Mouse (Mus musculus) left cerebral cortex, postnatal 4 days (tissue): Measurements from ENCODE around the gene Pepd. TPM values are rescaled to one million over a fixed set of nuclear protein-coding genes. Genes with fewer than 3 reads are reported as not detected.
A peak's percentile ranks its signal among the peaks of the same experiment; 100 is the strongest.
"Not testable (repeated sequence)": the region's sequence is repeated elsewhere in the genome, so short reads cannot be mapped to it uniquely, and the experiment has no call there.

ENCODE experiments used
- DNase-seq: peaks from one replicate; pipeline ENCODE4 v3.0.0-alpha.2; 2022
- intact Hi-C: fragments of 180-260 bp; cut with DNase I; formaldehyde crosslinking; loops from one replicate; pipeline ENCODE4 v1.15.1; 2025
- total RNA-seq, 2 experiments: library from RNA; stranded (reverse); gene quantifications; 2 replicates each; pipeline ENCODE4 v1.2.3; 2021

Gene Pepd
- total RNA-seq, 2 experiments from 2014 or later: 40.0 to 41.7 TPM

DNA sequence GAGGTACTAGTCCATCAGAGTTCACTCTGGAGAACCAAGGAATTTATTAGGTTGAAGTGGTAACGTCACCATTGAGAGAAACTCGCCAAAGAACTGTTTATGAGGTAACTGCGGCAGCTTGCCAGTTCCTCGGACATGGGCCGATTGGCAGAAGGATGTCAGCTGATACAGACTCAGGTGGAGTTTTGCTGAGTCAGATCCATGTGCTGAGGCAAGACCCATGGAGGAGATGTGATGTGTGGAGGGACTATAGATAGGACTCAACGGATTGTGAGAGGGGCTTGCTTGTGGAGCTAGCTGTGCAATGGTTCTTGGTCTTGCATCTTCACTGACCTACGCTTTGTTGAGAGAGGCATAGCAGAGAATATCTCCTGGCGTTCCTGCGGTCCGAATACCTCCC, 69.6 kb downstream of the Pepd start:
- DNase-seq: no peak

DNA sequence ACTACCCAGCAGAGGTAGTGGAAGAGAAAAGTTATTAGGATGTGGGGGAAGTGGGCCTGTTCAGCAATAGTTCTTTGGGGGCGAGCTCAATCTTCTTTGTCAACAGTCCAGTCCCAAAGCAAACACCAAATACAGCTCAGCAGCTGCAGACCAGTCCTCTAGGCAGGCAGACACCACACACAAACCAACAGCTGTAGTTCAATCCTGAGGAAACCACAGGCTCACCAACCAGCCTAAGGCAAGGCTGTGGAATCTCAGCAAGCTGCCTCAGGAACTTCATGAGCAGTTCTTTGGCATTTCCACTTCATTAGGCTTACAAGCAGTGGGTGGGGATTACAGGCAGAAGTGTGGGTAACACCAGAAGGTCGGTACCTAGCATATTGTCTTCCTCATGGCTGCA, 70.2 kb downstream of the Pepd start:
- DNase-seq, intact Hi-C loops: not testable (repeated sequence)

More for the DNA sequence above, 69.6 kb downstream of the Pepd start:
- intact Hi-C loops: no loop called here

DNA sequence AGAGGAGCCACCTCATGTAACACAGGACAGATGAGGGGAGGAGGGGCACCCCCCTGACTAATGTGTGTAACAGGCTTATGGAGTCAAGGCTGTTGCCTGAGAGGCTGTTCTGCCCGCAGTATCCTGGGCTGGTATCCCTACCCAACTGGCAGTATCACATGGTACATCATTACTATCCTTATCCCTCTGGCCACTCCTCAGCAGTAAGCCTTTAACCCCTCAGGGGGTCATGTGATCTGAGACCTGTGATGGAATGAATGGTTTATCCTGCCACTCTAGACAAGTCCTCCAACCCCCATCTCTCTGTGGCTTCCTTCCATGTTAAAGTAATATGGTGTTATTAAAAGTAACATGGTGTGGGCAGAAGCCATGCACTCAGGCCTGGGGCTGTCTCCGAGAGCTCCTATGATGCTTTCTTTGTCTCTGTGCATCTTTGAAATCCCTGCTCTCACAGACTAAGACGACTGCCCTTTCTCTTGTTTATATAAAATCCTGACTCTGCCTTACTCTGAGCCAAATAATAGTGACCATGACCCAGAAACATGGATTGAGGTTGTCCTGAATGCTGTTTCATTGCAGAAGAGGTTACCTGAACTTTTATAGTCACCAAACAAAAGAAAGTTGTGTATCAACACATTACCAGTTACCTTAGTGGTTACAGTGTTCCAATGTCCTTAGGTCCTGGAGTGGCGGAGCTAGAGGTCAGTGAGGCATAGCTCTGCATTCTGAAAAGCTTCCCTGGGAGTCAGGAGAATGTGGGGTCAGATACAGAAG, 71.7 kb downstream of the Pepd start:
- intact Hi-C loops: no loop called here
- no peak for DNase-seq

DNA sequence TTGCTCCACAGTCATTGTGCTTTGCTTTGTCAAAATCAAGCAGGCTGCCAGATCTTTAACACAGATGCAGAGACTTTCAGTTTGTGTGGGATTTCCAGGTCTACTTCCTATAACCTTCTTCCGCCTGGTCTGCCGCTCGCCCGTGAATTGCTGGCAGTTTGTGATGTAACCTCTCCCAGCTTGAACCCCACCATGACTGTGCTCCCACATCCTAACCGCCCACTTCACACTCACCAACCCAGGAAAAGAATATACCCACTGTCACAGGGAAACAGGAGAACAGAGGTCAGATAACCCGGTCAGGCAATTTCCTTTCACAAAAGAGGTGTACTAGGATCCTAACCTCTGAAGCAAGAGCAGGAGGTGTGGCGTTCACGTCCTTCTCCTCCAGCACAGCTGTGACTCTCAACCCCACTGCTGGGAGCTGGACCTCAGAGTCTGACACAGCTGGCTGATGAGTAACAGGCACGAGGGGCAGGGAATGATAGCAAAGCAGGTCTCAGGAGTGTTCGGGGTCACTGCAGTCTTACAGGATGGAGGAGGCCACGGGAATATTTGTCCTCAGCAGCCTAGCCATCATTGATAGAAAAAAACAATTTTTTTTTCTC, 72.5 kb downstream of the Pepd start:
- intact Hi-C loops: no loop called here

DNA sequence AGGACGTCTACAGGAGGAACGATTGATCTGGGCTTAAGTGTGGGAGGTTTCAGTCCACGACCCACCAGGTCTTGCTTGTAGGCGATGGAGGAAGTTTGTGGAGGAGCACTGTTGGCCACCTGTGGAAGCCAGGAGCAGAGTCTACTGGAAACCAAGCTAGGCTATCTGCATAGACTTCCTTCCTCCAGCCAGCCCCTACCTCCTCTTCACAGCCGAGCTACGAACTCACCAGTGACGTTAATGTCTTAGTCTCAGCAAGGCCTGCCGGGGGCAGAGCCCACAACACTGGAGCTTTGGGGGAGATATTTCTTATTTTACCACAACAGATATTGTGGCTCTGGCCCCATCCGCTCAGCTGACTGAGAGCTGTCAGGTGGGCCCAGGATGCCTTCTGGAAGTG, 73.0 kb downstream of the Pepd start:
- DNase-seq: no peak
- intact Hi-C loops: no loop called here

More for the DNA sequence above, 72.5 kb downstream of the Pepd start:
- no peak for DNase-seq

- no peak for DNase-seq
- intact Hi-C loops: no loop called here
Measured at GRCm38 (mm10) chr7:34985646-34986045, 73.5 kb downstream of the Pepd start.

DNA sequence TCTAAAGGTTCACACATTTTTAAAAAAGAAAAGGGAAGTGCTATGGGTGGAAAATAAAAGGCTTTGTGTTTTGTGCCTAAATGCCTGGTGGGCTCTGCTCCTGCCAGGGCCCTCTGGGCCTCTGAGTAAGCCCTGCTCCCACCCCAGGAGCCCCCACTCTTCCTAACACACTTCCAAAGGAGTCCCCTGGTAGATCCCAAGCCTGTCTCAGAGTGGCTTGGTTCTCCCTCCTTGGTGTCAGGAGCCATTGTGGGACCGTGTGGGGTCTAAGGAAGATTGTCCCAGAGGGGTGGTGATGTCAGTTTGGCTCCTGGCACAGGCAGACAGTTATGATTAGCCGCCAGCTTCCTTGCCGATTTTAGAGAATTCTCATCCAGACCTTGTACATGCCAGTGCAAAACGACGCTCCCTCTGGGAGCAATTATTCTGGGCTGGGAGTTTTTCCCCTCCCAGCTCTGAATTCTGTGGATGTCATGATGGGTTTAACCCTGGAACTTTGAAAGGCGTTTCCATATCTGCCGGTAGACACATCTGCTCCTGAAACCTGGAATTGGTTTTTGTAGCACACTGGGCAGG, 74.5 kb downstream of the Pepd start:
- intact Hi-C loops: no loop called here
- DNase-seq: no peak

- intact Hi-C loops: no loop called here
- DNase-seq: no peak
Measured at GRCm38 (mm10) chr7:34987258-34987657, 75.1 kb downstream of the Pepd start.

- DNase-seq: peak; percentile 67
- intact Hi-C loops: no loop called here
Measured at GRCm38 (mm10) chr7:34988488-34988887, 76.3 kb downstream of the Pepd start.

DNA sequence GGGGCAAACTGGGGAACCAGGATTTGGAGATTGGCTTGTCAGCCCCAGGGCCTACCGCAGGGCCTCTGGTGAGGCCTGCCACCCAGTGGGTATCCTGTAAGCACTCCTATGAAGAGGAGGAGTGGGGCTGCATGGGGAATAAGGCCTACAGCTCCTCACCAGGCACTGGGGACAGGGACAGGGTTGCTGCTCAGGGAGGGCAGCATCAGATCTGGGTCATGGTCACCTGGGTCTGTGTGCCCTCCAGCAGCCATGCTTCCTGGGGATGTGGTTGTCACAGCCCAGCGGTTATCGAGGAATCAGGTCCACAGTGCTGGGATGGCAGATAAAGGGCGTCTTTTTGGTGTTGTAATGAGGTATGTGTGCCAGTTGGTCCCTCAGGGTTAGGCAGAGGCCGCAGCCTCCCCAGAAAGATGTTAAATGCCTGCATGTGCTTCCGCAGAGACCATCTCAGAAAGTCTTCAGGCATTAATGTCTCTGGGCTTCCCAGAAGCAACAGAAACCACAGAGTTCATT, 79.6 kb downstream of the Pepd start:
- DNase-seq: no peak
- intact Hi-C loops: no loop called here

- intact Hi-C loops: no loop called here
- DNase-seq: no peak
Measured at GRCm38 (mm10) chr7:34992766-34993165, 80.6 kb downstream of the Pepd start.

DNA sequence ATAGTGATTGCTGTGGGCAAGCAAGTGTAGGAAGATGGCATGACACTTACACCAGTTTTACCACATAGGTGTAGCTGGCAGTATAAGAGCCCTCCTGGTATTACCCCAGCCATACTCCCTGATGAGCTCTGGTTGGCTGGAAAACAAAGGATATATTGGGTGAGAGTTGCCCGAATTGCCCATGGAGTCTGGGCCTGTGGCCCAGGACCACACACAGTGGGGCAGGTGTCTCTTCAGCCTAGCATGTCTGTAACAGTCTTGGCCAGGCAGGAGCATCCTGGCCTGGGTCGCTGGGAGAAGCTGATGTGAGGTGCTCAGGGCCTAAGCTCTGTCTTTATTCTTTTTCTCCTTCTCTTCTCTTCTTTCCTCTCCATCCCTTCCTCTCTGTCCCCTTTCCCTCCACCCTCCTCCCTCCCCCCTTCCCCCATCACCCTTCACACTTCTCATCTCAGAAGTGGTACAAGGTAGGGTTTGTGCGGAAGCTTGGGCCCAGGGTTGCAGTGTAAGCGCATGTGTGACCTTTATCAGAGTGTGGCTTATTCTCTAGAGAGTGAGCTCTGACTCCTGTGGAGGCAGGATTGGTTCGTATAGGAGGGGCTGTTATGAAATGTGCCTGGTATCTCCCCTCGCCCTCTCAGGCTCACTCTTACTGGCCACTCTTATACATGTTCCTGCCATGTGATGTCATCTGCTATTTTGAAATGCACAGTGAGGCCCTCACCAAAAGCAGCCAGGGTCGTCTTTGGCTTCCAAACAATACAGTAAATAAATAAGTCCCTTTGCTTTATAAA, 83.9 kb downstream of the Pepd start:
- DNase-seq: peak; percentile 65
- intact Hi-C loops: no loop called here

- intact Hi-C loops: no loop called here
- peak; percentile 66 for DNase-seq
Measured at GRCm38 (mm10) chr7:35000839-35001238, 88.7 kb downstream of the Pepd start.

GRCm38 (mm10) chr7:35003171-35003737, 91.1 kb downstream of the Pepd start:
- no peak for DNase-seq
- intact Hi-C loops: no loop called here

GRCm38 (mm10) chr7:35006661-35007060, 94.5 kb downstream of the Pepd start:
- intact Hi-C loops: no loop called here
- DNase-seq: peak; percentile 50

DNA sequence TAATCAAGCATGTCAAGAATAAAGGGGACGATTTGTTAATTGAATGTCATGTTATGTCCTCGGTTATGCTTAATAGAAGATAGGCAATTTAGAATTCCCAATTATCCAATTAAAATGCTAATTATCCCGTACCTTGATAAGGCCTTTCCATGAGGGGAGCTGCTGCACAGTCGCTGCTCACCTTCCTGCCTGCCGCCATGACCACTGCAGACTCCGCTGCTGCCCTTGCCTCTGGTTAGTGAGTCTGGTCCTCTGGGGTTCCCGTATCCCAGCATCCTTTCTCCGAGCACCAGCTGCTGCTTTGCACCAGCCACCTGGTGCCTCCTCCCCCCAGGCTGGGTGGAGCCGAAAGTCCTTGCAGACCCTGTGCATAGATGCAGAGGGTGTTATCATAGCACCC, 101.0 kb downstream of the Pepd start:
- no peak for DNase-seq
- intact Hi-C loops: no loop called here

GRCm38 (mm10) chr7:35015252-35015651, 103.1 kb downstream of the Pepd start:
- intact Hi-C loops: no loop called here
- no peak for DNase-seq

GRCm38 (mm10) chr7:35021365-35021764, 109.2 kb downstream of the Pepd start:
- intact Hi-C loops: no loop called here
- DNase-seq: no peak

- no peak for DNase-seq
- intact Hi-C loops: no loop called here
Measured at GRCm38 (mm10) chr7:35023251-35023650, 111.1 kb downstream of the Pepd start.

DNA sequence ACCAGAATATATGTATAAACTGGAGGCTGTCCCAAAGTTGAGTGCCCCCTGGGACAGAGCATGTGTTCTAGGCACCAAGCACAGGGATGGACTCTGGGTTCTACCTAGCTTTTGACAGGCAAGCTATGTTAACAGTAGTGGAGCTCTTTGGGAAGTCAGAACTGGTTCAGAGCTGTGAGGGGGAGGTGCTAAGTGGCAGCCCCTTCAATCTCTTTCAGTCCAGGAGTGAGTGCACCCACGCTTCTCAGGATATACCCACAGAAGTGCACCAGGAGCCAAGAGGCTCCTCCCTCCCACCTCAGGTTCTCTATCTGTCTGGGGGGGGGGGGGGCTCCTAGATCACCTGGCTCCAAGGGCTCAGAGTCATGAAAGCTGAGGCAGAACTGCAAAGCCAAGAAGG, 112.2 kb downstream of the Pepd start:
- intact Hi-C loops: no loop called here
- no peak for DNase-seq
